Mouse (Mus musculus) stomach, embryonic 15.5 days (tissue): ENCODE measurements around the gene Tacc2. TPM values are rescaled to one million over a fixed set of nuclear protein-coding genes. Genes with fewer than 3 reads are reported as not detected.
A peak's percentile ranks its signal among the peaks of the same experiment; 100 is the strongest.

Experiments used
- ATAC-seq: fragments of 200-750 bp; cut with Nextera tagmentation; 2 replicates; pipeline ENCODE4 v1.8.0; 2017; ENCODE audit warnings: low read depth, moderate number of reproducible peaks, moderate TSS enrichment; ENCODE audit not compliant: insufficient read depth, low FRiP score
- H3K27ac ChIP-seq: fragments of 300-500 bp; sonication (generic); 2 replicates; pipeline ENCODE4 v1.5.1; 2015; ENCODE audit warnings: mild to moderate bottlenecking, inconsistent platforms
- H3K27me3 ChIP-seq: fragments of 300-500 bp; sonication (generic); replicated peaks from 2 replicates; pipeline ENCODE4 v1.6.1; 2015; ENCODE audit warnings: inconsistent platforms
- H3K36me3 ChIP-seq: fragments of 300-500 bp; sonication (generic); 2 replicates; pipeline ENCODE4 v1.6.1; 2015; ENCODE audit warnings: inconsistent platforms
- H3K4me1 ChIP-seq: fragments of 300-500 bp; sonication (generic); 2 replicates; pipeline ENCODE4 v1.6.1; 2015; ENCODE audit warnings: inconsistent platforms
- H3K4me2 ChIP-seq: fragments of 300-500 bp; sonication (generic); 2 replicates; pipeline ENCODE4 v1.6.1; 2015; ENCODE audit warnings: mild to moderate bottlenecking, inconsistent platforms
- H3K4me3 ChIP-seq: fragments of 300-500 bp; sonication (generic); replicated peaks from 2 replicates; pipeline ENCODE4 v1.5.1; 2015; ENCODE audit warnings: inconsistent platforms
- H3K9ac ChIP-seq: fragments of 300-500 bp; sonication (generic); 2 replicates; pipeline ENCODE4 v1.6.1; 2015; ENCODE audit warnings: inconsistent platforms
- H3K9me3 ChIP-seq: fragments of 300-500 bp; sonication (generic); 2 replicates; pipeline ENCODE4 v1.6.1; 2016; ENCODE audit warnings: inconsistent platforms
- WGBS: fragments of 180-500 bp; shearing (Covaris S2); methylation state at CpG from one replicate; pipeline ENCODE4 v1.1.7; 2015; 5-methylcytosine and 5-hydroxymethylcytosine counted together
- polyA plus RNA-seq: library from polyadenylated mRNA; unstranded; fragments of >200 nt; fragmentation: Nextera tagmentation; extraction: Ambion mirVana; gene quantifications from 2 replicates; pipeline ENCODE4 v1.2.1, GENCODE M21; 2015

Tacc2 gene
- polyA plus RNA-seq, 1 experiment from 2014 or later: 21.4 TPM

DNA sequence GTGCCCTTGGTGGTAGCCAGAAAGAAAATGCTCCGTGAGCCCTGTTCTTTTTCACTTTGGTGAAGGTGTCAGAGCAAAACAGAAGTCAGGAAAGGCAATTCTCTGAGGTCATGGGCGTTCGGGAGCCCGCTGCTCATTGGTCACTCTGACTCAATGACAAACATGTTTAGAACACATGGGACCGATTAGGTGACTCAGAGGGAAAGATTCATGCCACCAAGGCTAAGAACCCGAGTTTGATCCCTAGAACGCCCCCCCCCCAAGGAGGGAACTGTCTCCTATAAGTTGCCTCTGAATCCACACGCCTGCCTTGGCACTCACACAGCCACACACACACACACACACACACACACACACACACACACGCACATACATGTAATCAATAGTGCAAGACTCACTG, 216.4 kb downstream of the Tacc2 start:
- H3K27me3 ChIP-seq: no peaks in the 10 kb centered on the region
- H3K4me1 ChIP-seq: no peaks in the 10 kb centered on the region
- no peak overlapping the region for H3K4me3 ChIP-seq
- no peak for ATAC-seq
- WGBS: 80% methylated on average over 9 of the region's 9 CpGs
- no peak overlapping the region for H3K9ac ChIP-seq
- no peak overlapping the region for H3K4me2 ChIP-seq
- H3K27ac ChIP-seq: no peak overlapping the region
- H3K9me3 ChIP-seq: no peaks in the 10 kb centered on the region
- no peaks in the 10 kb centered on the region for H3K36me3 ChIP-seq

DNA sequence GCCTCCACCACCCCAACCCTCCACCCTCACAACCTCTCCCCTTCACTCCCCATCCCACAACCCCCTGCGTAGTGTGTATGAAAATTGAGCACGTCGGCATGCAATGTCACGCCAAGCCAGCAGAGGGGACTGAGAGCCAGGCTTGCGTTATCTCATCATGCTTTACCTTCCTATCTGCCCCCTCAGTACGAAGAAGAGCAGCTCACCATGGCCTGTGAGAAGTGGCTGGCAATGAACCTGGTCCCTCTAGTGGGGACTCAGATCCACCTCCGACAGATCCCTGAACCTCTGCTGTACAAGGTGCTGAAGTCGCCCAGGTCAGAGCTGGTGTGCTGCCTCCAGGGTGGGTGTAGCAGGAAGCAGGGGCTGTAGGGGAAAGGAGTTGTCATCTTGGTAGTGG, 219.5 kb downstream of the Tacc2 start:
- no peak overlapping the region for H3K4me3 ChIP-seq

DNA sequence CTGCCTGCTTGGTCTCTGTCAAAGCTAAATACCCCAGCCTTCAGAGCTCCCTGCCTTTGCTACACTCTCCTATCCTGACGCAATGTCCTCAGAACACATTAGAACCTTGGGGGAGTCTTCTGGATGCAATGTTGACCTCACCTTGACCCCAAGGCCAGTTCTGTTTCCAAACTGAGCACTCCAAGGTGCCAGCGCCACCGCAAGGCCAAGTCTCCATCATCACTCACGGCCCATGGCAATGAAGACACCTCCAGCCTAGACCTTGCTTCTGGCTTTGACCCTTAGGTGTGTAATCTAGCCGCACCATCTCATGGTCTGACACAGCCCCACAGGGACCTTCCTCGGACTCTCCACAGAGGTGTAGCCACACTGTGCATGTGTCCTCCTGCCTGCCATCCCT, 220.3 kb downstream of the Tacc2 start:
- Histone ChIP-seq H3K36me3 (no peaks in the 10 kb centered on the region), H3K27ac (no peak overlapping the region), H3K4me3 (no peak overlapping the region), H3K4me1 (0 out of 2 replicates have a peak, but pooled peaks cover 6% of the 10 kb centered on the region), H3K9ac (no peak overlapping the region), H3K4me2 (no peak overlapping the region), H3K9me3 (no peaks in the 10 kb centered on the region), H3K27me3 (no peaks in the 10 kb centered on the region)
- no peak for ATAC-seq
- 89% methylated on average over 6 of the region's 6 CpGs for WGBS

More for the DNA sequence above, 219.5 kb downstream of the Tacc2 start:
- 63% methylated on average over 8 of the region's 8 CpGs for WGBS
- no peak for ATAC-seq
- Histone ChIP-seq H3K9me3 (no peaks in the 10 kb centered on the region), H3K27ac (no peak overlapping the region), H3K9ac (no peak overlapping the region), H3K4me1 (0 out of 2 replicates have a peak, but pooled peaks cover 6% of the 10 kb centered on the region), H3K36me3 (no peaks in the 10 kb centered on the region), H3K27me3 (no peaks in the 10 kb centered on the region), H3K4me2 (no peak overlapping the region)

DNA sequence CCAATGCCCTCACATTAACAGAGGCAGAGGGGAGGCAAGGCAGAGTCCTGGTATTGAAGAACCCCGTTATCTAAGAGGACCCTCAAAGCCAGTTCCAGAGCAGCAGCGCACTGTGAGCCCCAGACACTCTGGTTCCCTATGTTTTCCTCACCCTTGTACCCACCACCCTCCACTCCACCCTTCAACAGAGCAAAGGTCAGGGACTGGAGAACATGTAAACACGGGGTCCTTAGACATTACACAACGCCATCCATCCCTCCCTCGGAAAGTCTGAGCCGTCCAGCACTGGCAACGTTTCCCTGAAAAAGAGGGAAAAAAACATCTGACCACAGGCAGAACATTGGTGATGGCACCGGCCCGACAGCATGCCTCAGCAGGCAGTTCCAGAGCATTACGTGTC, 222.2 kb downstream of the Tacc2 start:
- 65% methylated on average over 10 of the region's 10 CpGs for WGBS
- Histone ChIP-seq H3K4me1 (0 out of 2 replicates have a peak, but pooled peaks cover 6% of the 10 kb centered on the region), H3K36me3 (no peaks in the 10 kb centered on the region), H3K9ac (no peak overlapping the region), H3K4me3 (no peak overlapping the region), H3K9me3 (no peaks in the 10 kb centered on the region), H3K4me2 (no peak overlapping the region), H3K27ac (no peak overlapping the region), H3K27me3 (no peaks in the 10 kb centered on the region)
- ATAC-seq: no peak

DNA sequence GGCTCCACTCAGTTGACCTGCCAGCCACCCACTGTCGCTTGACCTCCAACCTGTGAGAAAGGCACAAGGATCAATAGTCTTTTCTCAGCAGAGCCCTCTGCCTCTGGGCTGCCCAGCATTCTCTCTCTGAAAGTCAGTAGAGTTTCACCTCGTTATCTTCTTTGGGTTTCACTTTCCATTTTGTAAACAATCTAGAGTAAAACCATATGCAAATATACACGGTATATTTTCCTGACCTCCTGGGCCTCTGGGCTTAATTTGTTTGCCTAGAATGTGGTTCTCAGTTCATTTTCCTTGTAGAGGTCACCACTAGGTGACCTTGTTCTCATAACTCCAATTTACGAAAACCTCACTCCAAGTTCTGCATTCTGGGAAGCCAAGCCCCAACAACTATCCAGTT, 223.4 kb downstream of the Tacc2 start:
- Histone ChIP-seq H3K27ac (no peak overlapping the region), H3K9me3 (no peaks in the 10 kb centered on the region), H3K4me1 (0 out of 2 replicates have a peak, but pooled peaks cover 6% of the 10 kb centered on the region), H3K27me3 (no peaks in the 10 kb centered on the region), H3K4me2 (no peak overlapping the region), H3K4me3 (no peak overlapping the region), H3K36me3 (no peaks in the 10 kb centered on the region), H3K9ac (no peak overlapping the region)
- 33% methylated on average over 4 of the region's 4 CpGs for WGBS
- no peak for ATAC-seq

DNA sequence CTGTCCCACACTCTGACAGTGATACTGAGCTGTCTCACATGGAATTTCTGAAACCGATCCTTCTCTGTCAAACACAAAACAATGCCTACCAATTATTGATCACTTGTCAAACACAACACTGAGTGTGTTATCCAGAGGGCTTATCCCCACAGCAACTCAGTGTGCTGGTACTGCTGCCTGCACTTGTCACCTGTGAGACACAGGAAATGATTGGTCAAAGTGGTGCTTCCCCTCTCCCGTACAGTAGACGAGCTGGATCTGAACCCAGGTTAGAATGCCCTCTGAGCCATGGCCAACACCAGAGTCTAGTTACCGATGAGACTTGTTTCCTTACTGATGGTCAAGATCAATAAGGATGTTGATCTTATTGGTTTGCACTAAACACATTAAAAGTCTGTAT, 224.6 kb downstream of the Tacc2 start:
- 76% methylated on average over 4 of the region's 4 CpGs for WGBS
- Histone ChIP-seq H3K4me3 (no peak overlapping the region), H3K4me2 (no peak overlapping the region), H3K27me3 (no peaks in the 10 kb centered on the region), H3K27ac (no peak overlapping the region), H3K9me3 (no peaks in the 10 kb centered on the region), H3K36me3 (no peaks in the 10 kb centered on the region), H3K4me1 (0 out of 2 replicates have a peak, but pooled peaks cover 6% of the 10 kb centered on the region), H3K9ac (no peak overlapping the region)
- no peak for ATAC-seq

DNA sequence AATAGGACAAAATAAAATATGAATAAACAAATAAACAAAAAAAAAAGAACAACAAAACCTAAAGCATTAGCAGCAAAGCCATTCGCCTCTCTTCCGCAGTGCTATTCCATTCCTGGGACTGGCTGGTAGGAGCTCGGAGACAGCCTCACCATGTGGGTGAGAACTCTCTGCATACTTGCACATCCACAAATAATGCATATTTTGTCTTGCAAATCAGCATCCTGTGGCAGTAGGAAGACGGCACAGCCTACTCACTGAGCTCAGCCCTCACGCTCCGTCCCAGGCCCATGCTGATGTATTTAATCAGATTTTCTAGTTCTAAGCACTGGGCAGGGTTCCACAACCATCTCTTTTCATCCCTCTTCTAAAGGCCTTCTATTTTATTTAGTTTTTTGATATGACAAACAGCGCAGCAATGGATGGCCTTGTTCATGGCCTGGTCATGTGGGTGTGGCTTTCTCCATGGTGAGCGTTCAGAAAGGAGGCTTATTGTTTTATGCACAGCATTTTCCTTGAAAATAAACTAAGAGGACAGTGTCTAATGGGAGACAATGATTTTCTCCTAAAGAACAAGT, 226.1 kb downstream of the Tacc2 start:
- no peaks in the 10 kb centered on the region for H3K36me3 ChIP-seq
- WGBS: 81% methylated on average over 8 of the region's 8 CpGs
- no peaks in the 10 kb centered on the region for H3K9me3 ChIP-seq
- no peaks in the 10 kb centered on the region for H3K27me3 ChIP-seq
- H3K9ac ChIP-seq: no peak overlapping the region
- no peak overlapping the region for H3K27ac ChIP-seq
- peaks cover 15% of the 10 kb centered on the region; the same call in 1 of the 2 replicates for H3K4me1 ChIP-seq
- H3K4me2 ChIP-seq: no peak overlapping the region
- H3K4me3 ChIP-seq: no peak overlapping the region
- ATAC-seq: no peak

DNA sequence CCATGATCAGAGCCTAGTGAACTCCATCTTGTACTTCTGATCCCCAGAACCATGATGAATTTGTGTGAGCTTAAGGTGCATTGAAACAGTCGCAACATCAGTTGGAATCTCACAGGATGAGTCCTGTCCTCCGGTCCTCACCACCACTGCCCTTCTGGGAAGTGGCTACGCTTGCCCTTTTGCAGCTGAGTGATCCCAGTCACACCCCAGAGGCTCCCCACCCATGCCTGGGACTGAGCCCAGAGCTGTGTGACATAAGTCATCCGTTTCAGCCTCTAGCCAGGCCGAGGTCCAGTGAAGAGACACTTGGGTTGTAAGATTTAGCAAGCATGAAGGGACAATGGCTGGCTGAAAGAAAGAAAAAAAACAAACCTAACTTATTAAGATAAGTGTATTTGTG, 227.8 kb downstream of the Tacc2 start:
- no peak for ATAC-seq
- H3K4me1 ChIP-seq: peaks cover 15% of the 10 kb centered on the region; the same call in 1 of the 2 replicates
- WGBS: 87% methylated on average over 5 of the region's 5 CpGs

DNA sequence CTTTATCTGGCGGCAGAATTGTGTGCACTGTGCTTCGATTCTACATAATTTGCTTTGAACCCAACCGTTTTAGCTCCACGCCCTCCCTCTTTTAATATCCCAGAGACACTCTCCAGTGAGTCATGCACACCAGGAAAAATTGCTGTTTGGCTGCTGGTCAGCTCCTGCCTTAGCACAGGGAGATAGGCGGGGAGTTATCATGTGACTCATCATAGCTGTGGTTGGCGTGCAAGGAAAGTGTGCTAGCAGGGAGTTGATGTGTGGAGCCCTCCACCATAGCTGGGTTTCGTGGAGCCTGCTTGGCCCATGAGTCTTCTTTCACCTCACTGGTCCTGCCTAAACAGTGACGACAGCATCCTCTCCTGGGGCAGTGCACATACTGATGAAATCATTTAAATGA, 230.5 kb downstream of the Tacc2 start:
- 44% methylated on average over 8 of the region's 8 CpGs for WGBS
- Histone ChIP-seq H3K4me3 (no peak overlapping the region), H3K27ac (no peak overlapping the region), H3K27me3 (no peaks in the 10 kb centered on the region), H3K9ac (no peak overlapping the region), H3K4me1 (peaks cover 9% of the 10 kb centered on the region; the same call in 1 of the 2 replicates), H3K4me2 (no peak overlapping the region), H3K36me3 (no peaks in the 10 kb centered on the region), H3K9me3 (no peaks in the 10 kb centered on the region)
- peak; percentile 51 for ATAC-seq

More for the DNA sequence above, 227.8 kb downstream of the Tacc2 start:
- Histone ChIP-seq H3K27me3 (no peaks in the 10 kb centered on the region), H3K9me3 (no peaks in the 10 kb centered on the region), H3K4me2 (no peak overlapping the region), H3K9ac (no peak overlapping the region), H3K4me3 (no peak overlapping the region), H3K27ac (no peak overlapping the region), H3K36me3 (no peaks in the 10 kb centered on the region)

DNA sequence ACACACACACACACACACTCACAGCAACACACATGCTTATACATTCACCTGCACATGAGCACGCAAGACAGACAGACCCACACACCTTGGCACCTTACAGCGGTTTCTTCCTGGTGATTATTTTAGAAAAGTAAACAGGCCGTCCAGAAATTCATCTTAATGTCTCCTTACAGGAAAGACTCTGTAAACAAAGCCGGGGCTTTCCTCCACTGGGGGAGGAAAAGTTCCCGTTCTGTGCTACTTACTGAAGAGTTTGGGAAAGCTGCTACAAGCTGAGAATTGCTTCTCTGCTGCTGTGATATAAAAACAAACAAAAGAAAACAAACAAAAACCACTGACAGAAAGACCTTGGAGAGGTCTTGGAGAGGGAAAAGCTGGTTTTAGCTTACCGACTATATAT, 231.5 kb downstream of the Tacc2 start:
- ATAC-seq: no peak
- Histone ChIP-seq H3K27me3 (no peaks in the 10 kb centered on the region), H3K4me1 (peaks cover 9% of the 10 kb centered on the region; the same call in 1 of the 2 replicates), H3K9ac (no peak overlapping the region), H3K9me3 (no peaks in the 10 kb centered on the region), H3K4me3 (no peak overlapping the region), H3K36me3 (no peaks in the 10 kb centered on the region), H3K27ac (peak overlapping the region; percentile 24; the same call in 1 of the 2 replicates), H3K4me2 (no peak overlapping the region)
- 13% methylated on average over 6 of the region's 6 CpGs for WGBS

DNA sequence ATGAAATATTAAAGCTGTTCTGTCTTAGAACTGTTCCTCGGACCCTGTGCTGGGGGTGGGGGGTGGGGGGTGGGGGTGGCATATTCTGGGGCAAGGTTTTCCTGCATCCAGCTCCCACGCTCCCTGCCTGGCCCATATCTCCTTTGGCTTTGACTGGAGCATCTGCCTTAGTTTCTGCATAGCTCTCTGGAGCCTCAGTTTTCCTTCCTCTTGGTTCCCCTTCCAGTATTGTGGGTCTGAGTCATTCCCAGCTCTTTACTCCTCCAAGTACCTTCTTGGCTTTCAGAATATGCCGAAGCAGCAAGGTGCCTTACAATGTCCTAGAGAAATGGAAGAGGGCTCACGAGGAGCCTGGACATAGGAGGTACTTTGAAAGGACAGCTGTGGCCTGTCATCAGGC, 233.0 kb downstream of the Tacc2 start:
- Histone ChIP-seq H3K9me3 (no peaks in the 10 kb centered on the region), H3K4me2 (no peak overlapping the region), H3K27ac (no peak overlapping the region), H3K9ac (no peak overlapping the region), H3K4me3 (no peak overlapping the region), H3K36me3 (no peaks in the 10 kb centered on the region), H3K4me1 (peaks cover 9% of the 10 kb centered on the region; the same call in 1 of the 2 replicates), H3K27me3 (no peaks in the 10 kb centered on the region)
- WGBS: 63% methylated on average over 4 of the region's 4 CpGs
- no peak for ATAC-seq

DNA sequence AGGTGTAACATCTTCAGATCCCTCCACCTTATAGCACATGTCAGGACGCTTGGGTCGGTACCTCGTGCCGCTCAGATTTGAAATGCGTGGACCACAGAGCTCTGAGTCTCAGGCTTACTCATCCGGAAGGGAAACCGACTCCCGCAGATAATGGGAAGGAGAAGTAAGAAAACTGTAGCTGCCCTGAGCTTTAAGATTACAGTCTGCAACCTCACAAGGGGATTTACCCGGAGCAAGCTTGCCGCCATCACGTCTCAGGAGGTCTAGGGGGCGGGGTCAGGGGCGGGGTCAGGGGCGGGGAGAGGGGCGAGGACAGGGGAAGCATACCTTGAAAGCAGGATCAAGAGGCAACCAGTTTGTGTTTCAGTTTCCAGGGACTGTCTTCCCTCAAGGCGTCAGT, 235.2 kb downstream of the Tacc2 start:
- Histone ChIP-seq H3K9me3 (no peaks in the 10 kb centered on the region), H3K4me3 (no peak overlapping the region), H3K36me3 (no peaks in the 10 kb centered on the region), H3K27me3 (no peaks in the 10 kb centered on the region), H3K4me2 (no peak overlapping the region), H3K4me1 (peaks cover 6% of the 10 kb centered on the region; the same call in 1 of the 2 replicates), H3K9ac (no peak overlapping the region), H3K27ac (no peak overlapping the region)
- WGBS: 43% methylated on average over 16 of the region's 16 CpGs
- no peak for ATAC-seq
